Mouse (Mus musculus) inflammation-experienced regulatory T-cells, adult 16 weeks (primary cell): Measurements from ENCODE around the gene Med13. TPM values are rescaled to one million over a fixed set of nuclear protein-coding genes. Genes with fewer than 3 reads are reported as not detected.

Experiments used
- polyA plus RNA-seq: library from polyadenylated mRNA; unstranded; fragments of 100-300 nt; shearing (Covaris generic); gene quantifications from one replicate; pipeline ENCODE4 v1.2.1, GENCODE M21; 2017

The Med13 gene
- polyA plus RNA-seq: 7.6 TPM

DNA sequence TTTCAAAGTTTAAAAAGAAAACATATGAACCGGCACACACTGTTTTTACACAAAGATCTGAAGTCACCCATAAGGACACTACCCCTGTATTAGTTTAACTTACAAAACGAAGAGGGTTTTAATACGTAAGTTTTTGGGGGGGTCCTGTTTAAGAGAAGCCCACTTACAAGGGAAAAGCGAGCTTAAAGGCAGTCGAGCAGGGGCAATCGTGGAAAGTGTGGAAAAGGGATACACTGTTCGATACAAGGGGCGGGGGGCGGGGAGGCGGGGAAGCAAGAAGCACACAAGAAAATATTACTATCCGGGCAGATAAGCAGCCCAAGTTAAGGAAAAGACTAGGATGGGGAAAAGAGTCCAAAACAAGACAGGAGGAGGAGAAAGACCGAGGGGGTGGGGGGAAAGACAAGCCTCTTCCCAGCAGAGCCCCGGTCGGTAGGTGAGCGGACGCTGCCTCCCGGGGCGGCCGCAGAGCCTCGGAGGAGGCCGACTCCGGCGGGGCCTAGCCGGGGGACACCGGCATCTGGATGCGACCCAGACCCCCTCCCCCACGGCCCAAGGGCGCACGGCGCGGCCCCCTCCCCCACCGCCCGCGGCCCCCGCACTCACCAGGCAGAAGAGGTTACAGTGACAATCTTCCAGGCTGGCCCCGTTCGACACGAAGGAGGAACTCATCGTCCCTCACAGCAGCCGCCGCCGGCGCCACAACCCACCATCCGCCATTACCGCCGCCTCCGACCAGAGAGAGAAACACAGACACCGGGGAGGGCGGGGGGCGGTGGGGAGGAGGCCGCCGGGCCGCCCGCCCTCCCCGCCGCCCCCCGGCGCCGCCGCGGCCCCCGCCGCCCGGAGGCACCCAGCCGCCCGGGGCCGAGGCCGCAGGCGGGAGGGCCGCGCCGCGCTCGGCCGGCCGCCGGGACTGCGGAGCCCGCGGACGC lies at the start of gene Med13:
Gene Med13 (minus strand): TSS at position 749 of the 935 bp plus-strand sequence.

DNA sequence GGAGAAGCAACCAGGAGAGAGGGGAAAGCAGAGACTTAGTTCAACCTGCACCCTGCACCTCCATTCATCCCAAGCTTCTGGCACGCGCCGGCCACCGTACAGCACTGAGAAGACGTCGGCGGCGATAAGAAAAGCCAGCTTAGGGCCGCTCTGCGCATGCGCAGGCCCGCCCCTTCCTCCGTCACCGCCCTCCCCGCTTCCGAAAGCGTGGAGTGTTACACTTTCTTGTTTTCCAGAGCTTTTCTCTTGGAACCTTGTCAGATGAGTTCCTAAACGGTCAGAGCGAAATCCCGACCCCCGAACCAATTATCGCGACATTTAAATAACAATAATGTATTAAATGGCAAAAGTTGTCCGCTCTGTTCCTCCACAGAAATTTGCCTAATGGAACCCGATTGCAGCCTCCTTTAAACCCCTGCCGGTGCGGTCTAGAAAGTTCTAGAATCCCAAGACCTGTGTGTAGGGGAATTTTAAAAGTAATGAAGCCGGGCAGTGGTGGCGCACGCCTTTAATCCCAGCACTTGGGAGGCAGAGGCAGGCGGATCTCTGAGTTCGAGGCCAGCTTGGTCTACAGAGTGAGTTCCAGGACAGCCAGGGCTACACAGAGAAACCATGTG lies 99.8 kb downstream of the Med13 start, which contains the start of gene Ints2:
Gene Ints2 (minus strand): TSS at position 116 of the 617 bp plus-strand sequence.

Other genes starting within 250 kb of the Med13 start
- gene Brip1, start 156.4 kb downstream of the Med13 start, polyA plus RNA-seq: 2.6 TPM
- 22.0 TPM for gene Ints2, start 100.0 kb downstream of the Med13 start, polyA plus RNA-seq
- gene Rnft1, start 127.1 kb upstream of the Med13 start, polyA plus RNA-seq: 65.4 TPM
- 58.6 TPM for gene Rps6kb1, start 187.2 kb upstream of the Med13 start, polyA plus RNA-seq
- 8.3 TPM for gene Tubd1, start 187.4 kb upstream of the Med13 start, polyA plus RNA-seq